Mouse (Mus musculus): ENCODE results near the gene Thbs3. TPM values are rescaled to one million over a fixed set of nuclear protein-coding genes. Genes with fewer than 3 reads are reported as not detected.

Gene Thbs3
- polyA plus RNA-seq, 1 experiment from 2014 or later: 51.5 TPM

DNA sequence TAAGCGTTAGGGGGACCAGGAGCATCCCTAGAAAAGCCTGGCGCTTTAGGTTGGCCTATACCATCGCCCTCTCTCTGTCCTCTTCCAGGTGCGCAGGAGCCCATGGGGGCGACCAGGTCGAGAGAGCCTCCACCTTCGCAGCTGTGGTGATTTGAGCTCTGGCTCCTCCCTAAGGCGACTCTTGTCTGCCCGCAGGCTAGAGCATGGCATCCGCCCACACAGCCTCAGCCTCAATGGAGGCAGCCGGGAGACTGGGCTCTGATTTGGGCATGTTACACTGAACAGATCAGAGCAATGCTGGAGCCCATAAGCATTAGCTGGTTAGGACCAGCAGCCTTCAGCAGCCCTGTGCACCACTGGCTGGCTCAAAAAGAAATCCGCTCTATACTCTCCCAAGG lies 26.5 kb upstream of the Thbs3 start:
- no peak overlapping the region for H3K27ac ChIP-seq (replicated peaks; ENCODE audit: low read depth, low read length)
- peaks cover 25% of the 10 kb centered on the region; the same call in 1 of the 2 replicates for H3K36me3 ChIP-seq (ENCODE audit: control insufficient read depth, insufficient read depth, low read length)
- H3K27me3 ChIP-seq (replicated peaks; ENCODE audit: control insufficient read depth, insufficient read depth, low read length): no peaks in the 10 kb centered on the region
- no peak for ATAC-seq (ENCODE audit: low read depth)
- WGBS: 61% methylated on average over 12 of the region's 12 CpGs
- no peak overlapping the region; the same call in 1 of the 2 replicates for H3K9ac ChIP-seq (ENCODE audit: low read depth, low read length)
- no peak overlapping the region for H3K4me2 ChIP-seq (ENCODE audit: low read depth, low read length)
- no peak for DNase-seq (ENCODE audit: low spot score)
- H3K4me3 ChIP-seq (ENCODE audit: low read depth, low read length): no peak overlapping the region
- H3K9me3 ChIP-seq (ENCODE audit: control insufficient read depth, low read length): no peaks in the 10 kb centered on the region
- peaks cover 14% of the 10 kb centered on the region; the same call in 1 of the 2 replicates for H3K4me1 ChIP-seq (ENCODE audit: control insufficient read depth, insufficient read depth, low read length)

- no peak for ATAC-seq (ENCODE audit: low read depth)
- Histone ChIP-seq H3K4me2 (ENCODE audit: low read depth, low read length) (no peak overlapping the region), H3K4me1 (ENCODE audit: control insufficient read depth, insufficient read depth, low read length) (peaks cover 2% of the 10 kb centered on the region; the same call in 1 of the 2 replicates), H3K27me3 (replicated peaks; ENCODE audit: control insufficient read depth, insufficient read depth, low read length) (no peaks in the 10 kb centered on the region), H3K36me3 (ENCODE audit: control insufficient read depth, insufficient read depth, low read length) (peaks cover 25% of the 10 kb centered on the region; the same call in 1 of the 2 replicates), H3K9me3 (ENCODE audit: control insufficient read depth, low read length) (no peaks in the 10 kb centered on the region), H3K4me3 (ENCODE audit: low read depth, low read length) (no peak overlapping the region), H3K9ac (ENCODE audit: low read depth, low read length) (no peak overlapping the region), H3K27ac (replicated peaks; ENCODE audit: low read depth, low read length) (no peak overlapping the region)
- WGBS: 72% methylated on average over 8 of the region's 8 CpGs
- no peak for DNase-seq (ENCODE audit: low spot score)
These were observed 24.5 kb upstream of the Thbs3 start for GRCm38 (mm10) chr3:89190436-89190835.

DNA sequence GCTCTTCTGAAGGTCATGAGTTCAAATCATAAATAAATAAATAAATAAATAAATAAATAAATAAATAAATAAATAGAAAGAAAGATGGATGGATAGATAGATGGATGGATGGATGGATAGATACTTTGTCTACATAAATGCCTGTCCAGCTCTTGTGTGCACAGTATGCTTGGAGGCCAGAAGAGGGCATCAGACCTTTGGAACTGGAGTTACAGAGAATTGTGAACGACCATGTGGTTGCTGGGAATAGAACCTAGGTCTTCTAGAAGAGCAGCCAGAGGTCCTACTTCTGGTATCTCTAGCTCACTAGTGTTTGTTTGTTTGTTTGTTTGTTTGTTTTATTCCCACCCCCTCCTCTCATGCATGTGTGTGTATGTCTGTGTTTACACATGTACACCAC lies 21.6 kb upstream of the Thbs3 start:
- 61% methylated on average over 1 of the region's 1 CpGs for WGBS
- Histone ChIP-seq H3K27ac (replicated peaks; ENCODE audit: low read depth, low read length) (no peak overlapping the region), H3K36me3 (ENCODE audit: control insufficient read depth, insufficient read depth, low read length) (peaks cover 12% of the 10 kb centered on the region; the same call in 1 of the 2 replicates), H3K4me3 (ENCODE audit: low read depth, low read length) (no peak overlapping the region), H3K9me3 (ENCODE audit: control insufficient read depth, low read length) (no peaks in the 10 kb centered on the region), H3K9ac (ENCODE audit: low read depth, low read length) (no peak overlapping the region), H3K4me1 (ENCODE audit: control insufficient read depth, insufficient read depth, low read length) (peaks cover 10% of the 10 kb centered on the region), H3K4me2 (ENCODE audit: low read depth, low read length) (no peak overlapping the region), H3K27me3 (replicated peaks; ENCODE audit: control insufficient read depth, insufficient read depth, low read length) (no peaks in the 10 kb centered on the region)
- ATAC-seq (ENCODE audit: low read depth): no peak
- no peak for DNase-seq (ENCODE audit: low spot score)

GRCm38 (mm10) chr3:89193853-89194252 lies 21.1 kb upstream of the Thbs3 start:
- Histone ChIP-seq H3K4me1 (ENCODE audit: control insufficient read depth, insufficient read depth, low read length) (peaks cover 10% of the 10 kb centered on the region), H3K9me3 (ENCODE audit: control insufficient read depth, low read length) (no peaks in the 10 kb centered on the region), H3K9ac (ENCODE audit: low read depth, low read length) (no peak overlapping the region), H3K36me3 (ENCODE audit: control insufficient read depth, insufficient read depth, low read length) (0 out of 2 replicates have a peak, but pooled peaks cover 7% of the 10 kb centered on the region), H3K27ac (replicated peaks; ENCODE audit: low read depth, low read length) (no peak overlapping the region), H3K4me2 (ENCODE audit: low read depth, low read length) (no peak overlapping the region), H3K4me3 (ENCODE audit: low read depth, low read length) (no peak overlapping the region), H3K27me3 (replicated peaks; ENCODE audit: control insufficient read depth, insufficient read depth, low read length) (no peaks in the 10 kb centered on the region)
- ATAC-seq (ENCODE audit: low read depth): no peak
- DNase-seq (ENCODE audit: low spot score): no peak
- 95% methylated on average over 2 of the region's 2 CpGs for WGBS

DNA sequence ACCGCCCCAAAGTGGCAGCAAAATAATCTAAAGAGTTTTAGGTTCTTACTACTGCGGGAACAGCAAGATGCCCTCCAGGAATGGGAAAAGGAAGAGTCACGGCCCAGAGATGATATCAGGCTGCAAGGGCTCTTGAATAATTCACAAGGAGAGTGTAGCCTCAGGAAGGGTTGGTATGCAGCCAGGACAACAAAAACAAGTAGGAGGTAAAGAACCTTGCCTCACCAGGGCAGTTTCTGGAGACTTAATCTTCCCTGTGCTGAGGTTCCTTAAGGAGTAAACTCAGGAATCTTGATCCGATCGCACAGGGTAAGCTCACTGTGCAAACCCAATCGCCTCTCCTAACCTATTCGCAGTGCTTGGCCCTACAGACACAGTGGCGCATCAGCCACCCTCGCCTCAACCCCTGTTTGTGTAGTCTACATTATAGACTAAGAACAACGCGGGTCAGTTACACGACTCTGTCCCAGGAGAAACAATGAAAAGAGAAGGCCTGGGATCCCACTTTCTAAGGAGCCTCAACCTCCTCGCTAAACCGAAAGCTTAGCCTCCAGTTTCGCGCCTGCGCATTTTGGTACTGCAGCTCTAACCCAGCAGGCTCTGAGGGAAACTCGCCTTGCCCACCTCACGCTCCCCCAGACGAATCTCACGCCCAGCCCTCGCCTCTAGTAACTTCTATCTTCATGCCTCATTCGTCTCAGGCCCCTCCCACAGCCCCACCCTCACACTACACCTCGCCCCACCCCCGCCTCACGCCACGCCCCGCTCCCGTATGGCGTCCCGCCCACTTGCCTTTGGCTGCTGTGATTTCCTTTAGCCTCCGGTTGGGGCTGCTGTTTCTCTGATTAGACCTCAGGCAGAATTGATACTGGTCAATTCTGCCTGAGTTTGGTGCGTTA lies 18.8 kb upstream of the Thbs3 start:
- Histone ChIP-seq H3K9ac (ENCODE audit: low read depth, low read length) (peak overlapping the region; percentile 75), H3K9me3 (ENCODE audit: control insufficient read depth, low read length) (no peaks in the 10 kb centered on the region), H3K4me3 (ENCODE audit: low read depth, low read length) (peak overlapping the region; percentile 44), H3K36me3 (ENCODE audit: control insufficient read depth, insufficient read depth, low read length) (no peaks in the 10 kb centered on the region), H3K27me3 (replicated peaks; ENCODE audit: control insufficient read depth, insufficient read depth, low read length) (no peaks in the 10 kb centered on the region), H3K4me1 (ENCODE audit: control insufficient read depth, insufficient read depth, low read length) (peaks cover 10% of the 10 kb centered on the region), H3K27ac (replicated peaks; ENCODE audit: low read depth, low read length) (peak overlapping the region; percentile 90), H3K4me2 (ENCODE audit: low read depth, low read length) (peak overlapping the region; percentile 75)
- DNase-seq (ENCODE audit: low spot score): peak; percentile 98
- WGBS: 5% methylated on average over 33 of the region's 33 CpGs
- ATAC-seq (ENCODE audit: low read depth): peak; percentile 98

DNA sequence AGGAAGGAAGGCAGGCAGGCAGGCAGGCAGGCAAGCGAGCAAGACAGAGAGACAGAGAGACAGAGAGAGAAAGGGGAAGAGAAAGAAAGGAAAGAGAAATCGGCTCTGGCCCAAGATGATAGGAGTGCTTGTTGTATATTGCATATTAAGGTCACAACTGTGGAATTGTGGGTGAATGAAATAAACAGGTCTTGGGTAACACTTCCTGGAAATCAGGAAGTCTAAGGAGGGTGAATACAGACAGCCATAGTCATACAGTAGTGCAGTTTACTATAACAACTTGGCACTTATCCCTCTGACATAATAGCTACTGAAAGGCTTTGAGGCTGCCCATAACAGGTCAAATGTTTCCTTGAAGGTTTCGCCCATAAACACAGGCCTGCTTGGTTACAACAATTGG lies 15.1 kb upstream of the Thbs3 start:
- Histone ChIP-seq H3K9me3 (ENCODE audit: control insufficient read depth, low read length) (no peaks in the 10 kb centered on the region), H3K27me3 (replicated peaks; ENCODE audit: control insufficient read depth, insufficient read depth, low read length) (no peaks in the 10 kb centered on the region), H3K4me3 (ENCODE audit: low read depth, low read length) (no peak overlapping the region), H3K36me3 (ENCODE audit: control insufficient read depth, insufficient read depth, low read length) (no peaks in the 10 kb centered on the region), H3K27ac (replicated peaks; ENCODE audit: low read depth, low read length) (no peak overlapping the region), H3K9ac (ENCODE audit: low read depth, low read length) (no peak overlapping the region), H3K4me1 (ENCODE audit: control insufficient read depth, insufficient read depth, low read length) (peaks cover 15% of the 10 kb centered on the region), H3K4me2 (ENCODE audit: low read depth, low read length) (no peak overlapping the region)
- DNase-seq (ENCODE audit: low spot score) (no peak), ATAC-seq (ENCODE audit: low read depth) (no peak)
- WGBS: 81% methylated on average over 3 of the region's 3 CpGs

DNA sequence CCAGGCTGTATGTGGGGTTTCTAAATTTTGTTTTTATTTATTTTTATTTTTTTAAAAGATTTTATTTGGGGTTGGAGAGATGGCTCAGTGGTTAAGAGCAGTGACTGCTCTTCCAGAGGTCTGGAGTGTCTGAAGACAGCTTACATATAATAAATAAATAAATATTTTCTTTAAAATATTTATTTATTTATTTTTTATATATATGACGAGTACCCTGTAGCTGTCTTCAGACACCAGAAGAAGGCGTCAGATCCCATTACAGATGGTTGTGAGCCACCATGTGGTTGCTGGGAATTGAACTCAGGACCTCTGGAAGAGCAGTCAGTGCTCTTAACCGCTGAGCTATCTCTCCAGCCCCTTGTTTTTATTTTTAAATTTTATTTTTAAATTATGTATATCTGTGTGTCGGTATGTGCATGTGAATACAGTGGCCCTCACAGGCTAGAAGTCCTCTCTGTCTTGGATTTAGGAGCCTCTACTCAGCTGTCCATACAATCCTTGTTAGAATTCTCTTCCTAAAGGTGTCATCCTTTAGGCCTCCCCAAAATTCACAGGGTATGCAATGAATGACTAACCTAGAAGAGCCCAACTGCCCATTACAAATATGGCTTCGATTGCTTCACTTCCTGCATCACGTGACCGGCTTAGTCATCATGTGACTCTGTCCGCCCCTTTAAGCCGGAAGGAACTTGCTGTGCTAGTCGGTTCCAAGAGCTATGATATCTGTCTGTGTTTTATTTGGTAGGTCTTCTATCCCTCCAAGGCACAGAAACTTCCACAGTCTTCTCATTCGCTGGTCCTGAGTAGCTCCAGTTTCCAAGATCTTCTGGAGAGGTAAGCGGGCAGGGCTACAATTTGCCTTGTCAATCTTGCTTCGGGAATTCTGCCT lies 12.5 kb upstream of the Thbs3 start, which contains the start of gene Gba:
TSS of gene Gba (plus strand) at position 676 of the 889 bp plus-strand sequence.
- 25% methylated on average over 13 of the region's 13 CpGs for WGBS
- Histone ChIP-seq H3K27ac (replicated peaks; ENCODE audit: low read depth, low read length) (no peak within 1 kb of the TSS), H3K9me3 (ENCODE audit: control insufficient read depth, low read length) (no peaks in the 10 kb centered on the region), H3K27me3 (replicated peaks; ENCODE audit: control insufficient read depth, insufficient read depth, low read length) (no peaks in the 10 kb centered on the region), H3K4me1 (ENCODE audit: control insufficient read depth, insufficient read depth, low read length) (peaks cover 5% of the 10 kb centered on the region), H3K4me3 (ENCODE audit: low read depth, low read length) (peak within 1 kb of the TSS; percentile 57), H3K9ac (ENCODE audit: low read depth, low read length) (peak within 1 kb of the TSS; percentile 66), H3K36me3 (ENCODE audit: control insufficient read depth, insufficient read depth, low read length) (peaks cover 24% of the 10 kb centered on the region), H3K4me2 (ENCODE audit: low read depth, low read length) (peak within 1 kb of the TSS; percentile 71)
- peak; percentile 91 for ATAC-seq (ENCODE audit: low read depth)
- peak; percentile 96 for DNase-seq (ENCODE audit: low spot score)

GRCm38 (mm10) chr3:89203142-89203514 lies 11.9 kb upstream of the Thbs3 start:
- Histone ChIP-seq H3K4me2 (ENCODE audit: low read depth, low read length) (peak overlapping the region; percentile 71), H3K27ac (replicated peaks; ENCODE audit: low read depth, low read length) (no peak overlapping the region), H3K9ac (ENCODE audit: low read depth, low read length) (peak overlapping the region; percentile 66), H3K27me3 (replicated peaks; ENCODE audit: control insufficient read depth, insufficient read depth, low read length) (no peaks in the 10 kb centered on the region), H3K4me3 (ENCODE audit: low read depth, low read length) (peak overlapping the region; percentile 57), H3K9me3 (ENCODE audit: control insufficient read depth, low read length) (no peaks in the 10 kb centered on the region), H3K4me1 (ENCODE audit: control insufficient read depth, insufficient read depth, low read length) (peaks cover 5% of the 10 kb centered on the region), H3K36me3 (ENCODE audit: control insufficient read depth, insufficient read depth, low read length) (peaks cover 31% of the 10 kb centered on the region)
- DNase-seq (ENCODE audit: low spot score) (no peak), ATAC-seq (ENCODE audit: low read depth) (no peak; the same call in 1 of the 2 replicates)
- WGBS: 25% methylated on average over 5 of the region's 5 CpGs

All from embryonic facial prominence, embryonic 14.5 days (tissue).